Mouse (Mus musculus) CH12.LX (cell line): Measurements from ENCODE around the gene Prrc2c. TPM values are rescaled to one million over a fixed set of nuclear protein-coding genes. Genes with fewer than 3 reads are reported as not detected.

Experiments
- DNase-seq: peaks from one replicate; pipeline ENCODE4 v3.0.0-alpha.2; 2013; ENCODE audit errors: extremely low read depth
- H3K27ac ChIP-seq: 2 replicates; pipeline ENCODE4 v1.5.1; 2012; ENCODE audit warnings: low read depth, mild to moderate bottlenecking, control low read depth, moderate library complexity; ENCODE audit not compliant: insufficient read depth
- H3K27me3 ChIP-seq: replicated peaks from 2 replicates; pipeline ENCODE3; 2012; ENCODE audit warnings: inconsistent platforms
- H3K36me3 ChIP-seq, 2 experiments: replicated peaks in 1 of 2; 2 replicates each; pipeline versions ENCODE3 to v1.6.1; 2012; ENCODE audit warnings: inconsistent platforms in 1 of 2, low read length in 1 of 2, mild to moderate bottlenecking in 1 of 2, mixed read lengths in 1 of 2, moderate library complexity in 1 of 2; ENCODE audit not compliant: control insufficient read depth in 1 of 2, insufficient read depth in 1 of 2
- H3K4me1 ChIP-seq, 2 experiments: 2 replicates each; pipeline ENCODE4 v1.6.1; 2012; ENCODE audit warnings: inconsistent platforms in 1 of 2, moderate library complexity in 1 of 2; ENCODE audit not compliant: insufficient read depth in 2 of 2, control insufficient read depth in 1 of 2
- H3K4me2 ChIP-seq: 2 replicates; pipeline ENCODE4 v1.6.1; 2012; ENCODE audit warnings: low read depth, mild to moderate bottlenecking, control low read depth; ENCODE audit not compliant: poor library complexity, insufficient read depth, severe bottlenecking
- H3K4me3 ChIP-seq, 3 experiments: fragments of 150-350 bp in 1 of 3; sonication (generic) in 1 of 3; replicated peaks in 1 of 3; 2 replicates each; pipeline versions ENCODE3 to v1.5.1; 2011 to 2012; ENCODE audit warnings: low read depth in 2 of 3, low read length in 2 of 3, mild to moderate bottlenecking in 2 of 3, moderate library complexity in 2 of 3, control low read depth in 1 of 3, improper control_type of control experiment in 1 of 3, inconsistent platforms in 1 of 3, mixed read lengths in 1 of 3; ENCODE audit not compliant: poor library complexity in 1 of 3
- H3K79me2 ChIP-seq: replicated peaks from 2 replicates; pipeline ENCODE4 v1.6.1; 2012; ENCODE audit warnings: mild to moderate bottlenecking, moderate library complexity; ENCODE audit not compliant: control insufficient read depth, poor library complexity, insufficient read depth, severe bottlenecking; ENCODE audit errors: extremely low read depth
- H3K9ac ChIP-seq: 2 replicates; pipeline ENCODE4 v1.6.1; 2012; ENCODE audit warnings: low read depth, mild to moderate bottlenecking, control low read depth, moderate library complexity; ENCODE audit not compliant: insufficient read depth
- H3K9me3 ChIP-seq: replicated peaks from 2 replicates; pipeline ENCODE3; 2012; ENCODE audit warnings: low read length, inconsistent platforms, mixed read lengths
- CTCF ChIP-seq, 2 experiments: IDR thresholded peaks in 1 of 2; conservative IDR thresholded peaks in 1 of 2; 2 replicates each; pipeline ENCODE4 v1.5.1; 2011 to 2012; ENCODE audit warnings: low read depth in 2 of 2, low read length in 2 of 2, improper control_type of control experiment in 1 of 2, inconsistent platforms in 1 of 2, mild to moderate bottlenecking in 1 of 2, moderate library complexity in 1 of 2
- EP300 ChIP-seq: IDR thresholded peaks from 2 replicates; pipeline ENCODE4 v1.6.1; 2011; ENCODE audit warnings: low read length, improper control_type of control experiment
- ETS1 ChIP-seq: conservative IDR thresholded peaks from 2 replicates; pipeline ENCODE4 v1.6.1; 2012; ENCODE audit warnings: low read depth, mild to moderate bottlenecking, inconsistent platforms, low read length, improper control_type of control experiment, moderate library complexity
- IRF4 ChIP-seq: IDR thresholded peaks from 2 replicates; pipeline ENCODE4 v1.6.1; 2014; ENCODE audit warnings: low read depth, mild to moderate bottlenecking, inconsistent platforms, low read length, improper control_type of control experiment
- JUN ChIP-seq: IDR thresholded peaks from 2 replicates; pipeline ENCODE4 v1.6.1; 2011; ENCODE audit warnings: low read depth, mild to moderate bottlenecking, low read length, improper control_type of control experiment, moderate library complexity; ENCODE audit not compliant: insufficient read depth
- JUND ChIP-seq: conservative IDR thresholded peaks from 2 replicates; pipeline ENCODE4 v1.6.1; 2011; ENCODE audit warnings: low read depth, low read length, improper control_type of control experiment
- KAT2A ChIP-seq: IDR thresholded peaks from 2 replicates; pipeline ENCODE4 v1.6.1; 2012; ENCODE audit warnings: low read length, improper control_type of control experiment, inconsistent platforms; ENCODE audit not compliant: insufficient replicate concordance
- MAX ChIP-seq: IDR thresholded peaks from 2 replicates; pipeline ENCODE4 v1.6.1; 2011; ENCODE audit warnings: low read length, improper control_type of control experiment
- MAZ ChIP-seq: IDR thresholded peaks from 2 replicates; pipeline ENCODE4 v1.6.1; 2012; ENCODE audit warnings: low read depth, mild to moderate bottlenecking, inconsistent platforms, low read length, improper control_type of control experiment, moderate library complexity
- MEF2A ChIP-seq: IDR thresholded peaks from 2 replicates; pipeline ENCODE4 v1.6.1; 2014; ENCODE audit warnings: low read depth, mild to moderate bottlenecking, inconsistent platforms, low read length, improper control_type of control experiment, borderline replicate concordance
- NRF1 ChIP-seq: IDR thresholded peaks from 2 replicates; pipeline ENCODE4 v1.6.1; 2014; ENCODE audit warnings: low read depth, mild to moderate bottlenecking, inconsistent platforms, low read length, improper control_type of control experiment, moderate library complexity
- PAX5 ChIP-seq: IDR thresholded peaks from 2 replicates; pipeline ENCODE4 v1.6.1; 2012; ENCODE audit warnings: low read length, inconsistent platforms, mixed read lengths
- TBP ChIP-seq: conservative IDR thresholded peaks from 2 replicates; pipeline ENCODE4 v1.6.1; 2011; ENCODE audit warnings: low read depth, low read length, improper control_type of control experiment
- TCF12 ChIP-seq: IDR thresholded peaks from 2 replicates; pipeline ENCODE4 v1.6.1; 2014; ENCODE audit warnings: low read depth, mild to moderate bottlenecking, inconsistent platforms, low read length, improper control_type of control experiment
- USF1 ChIP-seq: IDR thresholded peaks from 2 replicates; pipeline ENCODE4 v1.6.1; 2014; ENCODE audit warnings: low read depth, mild to moderate bottlenecking, inconsistent platforms, low read length, improper control_type of control experiment
- ZC3H11A ChIP-seq: IDR thresholded peaks from 2 replicates; pipeline ENCODE4 v1.6.1; 2012; ENCODE audit warnings: low read depth, mild to moderate bottlenecking, inconsistent platforms, low read length, improper control_type of control experiment
- ZKSCAN1 ChIP-seq: IDR thresholded peaks from 2 replicates; pipeline ENCODE4 v1.6.1; 2012; ENCODE audit warnings: low read depth, inconsistent platforms, low read length, improper control_type of control experiment, borderline replicate concordance
- dilution Hi-C: fragments of 300-500 bp; cut with MboI; formaldehyde crosslinking; loops from 2 replicates; pipeline ENCODE4 v1.14.3; 2020; ENCODE audit warnings: low sequenced_read_pairs; ENCODE audit not compliant: extremely low pct_unique_long_range_greater_than_20kb, extremely low pct_ligation_motif_present
- in situ Hi-C: fragments of 300-500 bp; cut with MboI; formaldehyde crosslinking; loops from 3 replicates; pipeline ENCODE4 v1.14.3; 2019; ENCODE audit warnings: low sequenced_read_pairs, low pct_ligation_motif_present, low pct_unique_long_range_greater_than_20kb, mixed read lengths
- polyA plus RNA-seq: library from polyadenylated mRNA; unstranded; fragments of >175 nt; gene quantifications from 2 replicates; pipeline ENCODE4 v1.2.1, GENCODE M21; 2012; ENCODE audit warnings: low read depth; ENCODE audit not compliant: insufficient read length
- total RNA-seq, 2 experiments: library from RNA; depleted of rRNA; stranded (reverse); fragments of 300-350 nt in 1 of 2; fragments of >200 nt in 1 of 2; gene quantifications; 2 replicates each; pipeline ENCODE4 v1.2.3; 2012 to 2014

Gene Prrc2c
- total and polyA plus RNA-seq, 3 experiments, result 30.9 to 144 (median 59.8) TPM

DNA sequence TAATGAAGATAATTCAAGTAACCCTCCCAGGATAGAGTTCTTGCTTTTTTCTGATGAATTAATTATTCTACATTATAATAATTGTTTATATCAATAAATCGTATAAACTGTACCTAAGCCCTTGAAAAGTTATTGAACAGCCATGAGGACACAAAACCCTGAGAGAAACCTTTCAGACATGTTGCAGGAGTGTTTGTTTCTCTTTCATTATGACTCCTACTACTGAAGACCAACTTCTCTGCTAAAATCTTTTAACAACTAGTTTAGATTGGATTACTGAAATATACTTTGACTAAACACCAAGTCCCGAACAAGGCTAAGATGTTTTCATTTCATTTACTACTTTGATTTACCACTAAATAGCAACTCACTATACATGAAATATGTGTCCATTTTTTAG lies 19.7 kb downstream of the Prrc2c start:
- in situ Hi-C loops (no loop called here), dilution Hi-C loops (no loop called here)
- Histone ChIP-seq H3K4me2 (no peak overlapping the region), H3K4me3 (no peak overlapping the region), H3K27ac (no peak overlapping the region), H3K79me2 (peaks cover 36% of the 10 kb centered on the region), H3K27me3 (no peaks in the 10 kb centered on the region), H3K36me3 (peaks cover 35 to 85% of the 10 kb centered on the region in 2 experiments), H3K9ac (no peak overlapping the region), H3K4me1 (0 out of 4 replicates have a peak, but pooled peaks cover 0 to 2% of the 10 kb centered on the region in 2 experiments), H3K9me3 (no peaks in the 10 kb centered on the region)
- no peak for DNase-seq
- TF ChIP-seq JUND, result peak; percentile 85
- peak; percentile 39; the same call in 1 of the 2 replicates for TF ChIP-seq JUN
- TF ChIP-seq ETS1, result no peak
- no peak for TF ChIP-seq PAX5
- peak; percentile 86 for TF ChIP-seq IRF4
- TF ChIP-seq, all 38 proteins: peak for 3

DNA sequence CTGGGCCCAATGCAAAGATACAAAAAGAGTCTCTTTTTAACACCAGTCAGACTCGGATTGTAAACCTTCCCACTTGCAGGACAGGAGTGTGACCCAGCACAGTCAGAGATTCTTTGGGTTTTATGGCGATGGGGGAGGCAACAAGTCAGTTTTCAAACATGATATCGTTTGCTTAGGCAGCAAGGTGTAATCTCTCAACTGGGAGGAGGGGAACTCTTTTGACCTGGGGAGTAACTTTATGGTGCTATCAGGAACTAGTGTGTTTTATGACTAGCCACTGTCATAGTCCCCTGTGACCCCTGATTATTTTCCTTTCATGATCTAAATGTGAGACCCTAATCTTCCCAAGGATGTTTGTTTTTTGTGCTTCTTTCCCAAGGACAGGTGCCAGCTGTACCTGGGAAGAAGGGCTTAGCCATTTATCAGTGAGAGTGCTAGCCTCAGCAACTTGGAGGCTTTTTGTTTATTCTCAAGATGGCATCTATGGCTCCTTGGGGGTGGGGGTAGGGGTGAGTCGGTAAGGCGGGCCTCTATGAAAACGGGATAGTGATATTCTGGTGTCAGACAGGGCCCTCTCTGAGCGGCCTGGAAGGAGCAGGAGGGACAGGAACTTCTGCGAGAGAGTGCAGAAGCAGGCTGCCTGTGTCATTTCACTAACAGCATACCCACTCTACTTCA lies 39.8 kb downstream of the Prrc2c start:
- Histone ChIP-seq H3K4me2 (no peak overlapping the region), H3K36me3 (peaks cover 57 to 96% of the 10 kb centered on the region in 2 experiments), H3K4me3 (no peak overlapping the region), H3K27ac (no peak overlapping the region), H3K4me1 (no peaks in the 10 kb centered on the region), H3K9ac (no peak overlapping the region), H3K79me2 (peaks cover 13% of the 10 kb centered on the region; the same call in 1 of the 2 replicates), H3K9me3 (no peaks in the 10 kb centered on the region), H3K27me3 (no peaks in the 10 kb centered on the region)
- in situ Hi-C loops (no loop called here), dilution Hi-C loops (no loop called here)
- TF ChIP-seq MAZ, result no peak
- TF ChIP-seq ZC3H11A, result no peak
- TF ChIP-seq MAX, result no peak
- TF ChIP-seq KAT2A, result no peak
- TF ChIP-seq MEF2A, result no peak
- TF ChIP-seq CTCF (conservative IDR thresholded peaks at IDR 0.05 in 1 of 2, IDR thresholded peaks at IDR 0.05 in 1 of 2; ENCODE audit: low read depth in 2 of 2, low read length in 2 of 2), result no peak
- TF ChIP-seq NRF1, result no peak
- no peak for TF ChIP-seq ZKSCAN1
- TF ChIP-seq USF1, result no peak
- TF ChIP-seq TBP, result no peak
- no peak for TF ChIP-seq TCF12
- TF ChIP-seq EP300, result no peak
- no peak for DNase-seq
